In the genomic region with DNA sequence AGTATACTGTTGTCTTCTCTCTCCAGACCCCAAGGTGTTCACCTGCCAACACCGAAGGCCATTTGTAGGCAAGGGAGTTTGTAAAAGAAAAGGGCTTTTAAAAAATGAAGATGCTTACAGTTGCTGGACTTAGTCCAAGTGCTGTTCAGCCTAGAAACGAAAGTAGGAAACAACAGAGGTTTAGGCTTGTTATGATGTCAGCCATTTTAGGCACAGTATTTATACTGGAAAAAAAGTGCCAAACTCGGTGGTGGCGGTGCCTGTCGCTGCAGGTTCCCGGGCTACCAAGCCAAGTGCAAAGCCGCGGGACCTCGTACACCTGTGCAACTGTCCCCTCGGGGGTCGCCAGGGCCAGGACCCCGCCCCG, we compare ENCODE assay signal across 8 mouse cellular contexts. TPM values are rescaled to one million over a fixed set of nuclear protein-coding genes. Genes with fewer than 3 reads are reported as not detected.
DNase-seq lines count a peak whose midpoint lies in the region; ATAC-seq and TF ChIP-seq lines count a peak whose summit lies in the region.

No protein-coding gene starts in this region.

- TF ChIP-seq EP300 in stomach, postnatal 0 days (optimal IDR thresholded peaks at IDR 0.05): no peak

- DNase-seq in cerebellum, adult 2 months: peak in 1 of 2 experiments; percentile 80
- DNase-seq in cerebellum, postnatal 4 days (ENCODE audit: low spot score in 2 of 2): no peak
- DNase-seq in 3T3-L1 (ENCODE audit: low read depth, low spot score): peak; percentile 68
- peak; percentile 43 for DNase-seq in c-Kit-positive CD71-positive TER-119-positive erythroid progenitor cells, embryonic 14.5 days (ENCODE audit: low spot score)
- peak; percentile 61 for DNase-seq in hindbrain, embryonic 14.5 days (ENCODE audit: low spot score)
- DNase-seq in lung, postnatal 25 days (ENCODE audit: low spot score): peak; percentile 62
- no peak for DNase-seq in stomach, postnatal 0 days (ENCODE audit: low spot score)
- no peak for DNase-seq in cerebellum, adult 9-11 months

- H3K27me3 ChIP-seq in cerebellum, adult 2 months (ENCODE audit: control insufficient read depth, insufficient read depth, low read length): no peaks in the 10 kb centered on the region
- no peaks in the 10 kb centered on the region for H3K27me3 ChIP-seq in hindbrain, embryonic 14.5 days (ENCODE audit: control insufficient read depth, insufficient read depth, low read length)
- H3K27me3 ChIP-seq in stomach, postnatal 0 days (ENCODE audit: control insufficient read depth, insufficient read depth, low read length): no peaks in the 10 kb centered on the region

- no peak for TF ChIP-seq CTCF in cerebellum, adult 2 months (IDR thresholded peaks at IDR 0.05; ENCODE audit: borderline replicate concordance, insufficient read depth, low read depth, low read length)
- TF ChIP-seq CTCF in stomach, postnatal 0 days (IDR thresholded peaks at IDR 0.05; ENCODE audit: low read depth): no peak

- no peaks in the 10 kb centered on the region for H3K9me3 ChIP-seq in hindbrain, embryonic 14.5 days (ENCODE audit: control insufficient read depth, low read length)
- H3K9me3 ChIP-seq in stomach, postnatal 0 days (ENCODE audit: control insufficient read depth, low read length): no peaks in the 10 kb centered on the region

- ATAC-seq in hindbrain, embryonic 14.5 days (ENCODE audit: low FRiP score): no peak
- ATAC-seq in stomach, postnatal 0 days (ENCODE audit: low FRiP score, low TSS enrichment): no peak; the same call in 1 of the 2 replicates

- no peak for TF ChIP-seq POLR2A in cerebellum, adult 2 months (IDR thresholded peaks at IDR 0.05; ENCODE audit: borderline replicate concordance, insufficient read depth, low read length)

- peak overlapping the region; percentile 95 for H3K9ac ChIP-seq in hindbrain, embryonic 14.5 days
- peak overlapping the region; percentile 100 for H3K9ac ChIP-seq in stomach, postnatal 0 days (ENCODE audit: low read length)

- H3K4me1 ChIP-seq in cerebellum, adult 2 months (ENCODE audit: control insufficient read depth, insufficient read depth, low read length): peaks cover 10% of the 10 kb centered on the region; the same call in 1 of the 2 replicates
- H3K4me1 ChIP-seq in hindbrain, embryonic 14.5 days (replicated peaks; ENCODE audit: control insufficient read depth, insufficient read depth, low read length): peaks cover 37% of the 10 kb centered on the region
- H3K4me1 ChIP-seq in stomach, postnatal 0 days (replicated peaks; ENCODE audit: control insufficient read depth, insufficient read depth): peaks cover 6% of the 10 kb centered on the region; the same call in 1 of the 2 replicates

- H3K4me3 ChIP-seq in cerebellum, adult 2 months (replicated peaks; ENCODE audit: insufficient read depth, low read depth, low read length): peak overlapping the region; percentile 94
- H3K4me3 ChIP-seq in hindbrain, embryonic 14.5 days (replicated peaks; ENCODE audit: low read length): peak overlapping the region; percentile 93
- peak overlapping the region; percentile 100 for H3K4me3 ChIP-seq in stomach, postnatal 0 days (ENCODE audit: low read depth, low read length)

- H3K27ac ChIP-seq in cerebellum, adult 2 months (ENCODE audit: insufficient read depth, low read length): peak overlapping the region; percentile 100
- H3K27ac ChIP-seq in hindbrain, embryonic 14.5 days: peak overlapping the region; percentile 92
- H3K27ac ChIP-seq in stomach, postnatal 0 days (replicated peaks): peak overlapping the region; percentile 100

- under 1% methylated on average over 13 of the region's 13 CpGs for WGBS in cerebellum, adult 2 months
- WGBS in hindbrain, embryonic 14.5 days: under 1% methylated on average over 13 of the region's 13 CpGs
- under 1% methylated on average over 13 of the region's 13 CpGs for WGBS in stomach, postnatal 0 days

- peaks cover 10% of the 10 kb centered on the region; the same call in 1 of the 2 replicates for H3K36me3 ChIP-seq in hindbrain, embryonic 14.5 days (replicated peaks; ENCODE audit: control insufficient read depth, insufficient read depth)
- 0 out of 2 replicates have a peak, but pooled peaks cover 3% of the 10 kb centered on the region for H3K36me3 ChIP-seq in stomach, postnatal 0 days (ENCODE audit: control insufficient read depth, insufficient read depth, low read length)

- peak overlapping the region; percentile 67 for H3K4me2 ChIP-seq in hindbrain, embryonic 14.5 days (replicated peaks)
- peak overlapping the region; percentile 54 for H3K4me2 ChIP-seq in stomach, postnatal 0 days (replicated peaks; ENCODE audit: low read depth)

RNA-seq across cellular contexts. Expression of gene Itm2b, which starts 0.6 kb away (rescaled TPM):
- 1,793 and 1,993 TPM in 2 replicates for polyA plus RNA-seq in cerebellum, adult 2 months (2012; rRNA removed)
- polyA plus RNA-seq in hindbrain, embryonic 14.5 days (2014; fragmentation: Nextera tagmentation; extraction: Ambion mirVana): 761 and 787 TPM in 2 replicates
- 1,381 and 1,408 TPM in 2 replicates for polyA plus RNA-seq in stomach, postnatal 0 days (2015; fragmentation: Nextera tagmentation; extraction: Ambion mirVana)

RNA-seq across cellular contexts. Expression of gene Rb1, which starts 58.9 kb away (rescaled TPM):
- 21.2 and 22.4 TPM in 2 replicates for polyA plus RNA-seq in cerebellum, adult 2 months (2012; rRNA removed)
- polyA plus RNA-seq in hindbrain, embryonic 14.5 days (2014; fragmentation: Nextera tagmentation; extraction: Ambion mirVana): 29.2 and 32.2 TPM in 2 replicates
- 13.8 and 15.4 TPM in 2 replicates for polyA plus RNA-seq in stomach, postnatal 0 days (2015; fragmentation: Nextera tagmentation; extraction: Ambion mirVana)

Comparison
In these comparisons a context has a peak if more than half of its experiments do, and no peak if none do; other contexts are left out.
1. DNase-seq: peak in 3T3-L1 (single experiment), c-Kit-positive CD71-positive TER-119-positive erythroid progenitor cells, embryonic 14.5 days (single experiment), hindbrain, embryonic 14.5 days (single experiment) and lung, postnatal 25 days (single experiment); none in cerebellum, postnatal 4 days (0 of 2), stomach, postnatal 0 days (single experiment) and cerebellum, adult 9-11 months (single experiment).
2. Peak in every context shown above with its lines, with median percentiles within 50 percentile points of each other: H3K27ac ChIP-seq and H3K4me3 ChIP-seq.